Mouse (Mus musculus) v-Abl transformed pro-B cells (cell line): ENCODE data around the gene 1110017D15Rik.

ENCODE experiments used
- in situ Hi-C, 2 experiments: fragments of 400-800 bp; cut with MboI; formaldehyde crosslinking; loops; one replicate each; pipeline ENCODE4 v1.15.1; 2025; ENCODE audit not compliant: unreplicated experiment in 2 of 2

1110017D15Rik gene

GRCm38 (mm10) chr4:41517233-41517632, at the start of gene 1110017D15Rik:
Gene 1110017D15Rik (minus strand): TSS chr4:41517333.
- in situ Hi-C loops = no loop called here

- in situ Hi-C loops = loop anchor here (5.0 to 25.0 kb wide), 4 partner anchors 141 to 1429 kb away; partner anchors contain the start of genes 1700022I11Rik (in 1 of the 2), Aco1 (in 1 of the 2), Aptx (in 1 of the 2) and Dnaja1 (in 1 of the 2)
Measured at GRCm38 (mm10) chr4:41566123-41566522, 49.0 kb upstream of the 1110017D15Rik start.

GRCm38 (mm10) chr4:41563297-41563696, 46.2 kb upstream of the 1110017D15Rik start:
- in situ Hi-C loops = loop anchor here (5.0 to 25.0 kb wide), 4 partner anchors 44 to 1426 kb away; partner anchors contain the start of genes 1700022I11Rik (in 1 of the 2), Aco1 (in 1 of the 2), Aptx (in 1 of the 2) and Dnaja1 (in 1 of the 2)

- in situ Hi-C loops = loop anchor here (5.0 to 25.0 kb wide), 4 partner anchors 55 to 1420 kb away; partner anchors contain the start of genes 1700022I11Rik (in 1 of the 2), Aco1 (in 1 of the 2), Aptx (in 1 of the 2) and Dnaja1 (in 1 of the 2)
Measured at GRCm38 (mm10) chr4:41557092-41557491, 40.0 kb upstream of the 1110017D15Rik start.

- in situ Hi-C loops = loop anchor here (5.0 to 25.0 kb wide), 4 partner anchors 56 to 1419 kb away; partner anchors contain the start of genes 1700022I11Rik (in 1 of the 2), Aco1 (in 1 of the 2), Aptx (in 1 of the 2) and Dnaja1 (in 1 of the 2)
Measured at GRCm38 (mm10) chr4:41556311-41556953, 39.3 kb upstream of the 1110017D15Rik start.

GRCm38 (mm10) chr4:41554994-41555663, 38.0 kb upstream of the 1110017D15Rik start:
- in situ Hi-C loops = loop anchor here (5.0 to 25.0 kb wide), 5 partner anchors 57 to 1418 kb away; partner anchors contain the start of genes 1700022I11Rik (in 1 of the 2), Aco1 (in 1 of the 2), Aptx (in 1 of the 2) and Dnaja1 (in 1 of the 2)

GRCm38 (mm10) chr4:41553116-41553515, 36.0 kb upstream of the 1110017D15Rik start:
- in situ Hi-C loops = loop anchor here (5.0 to 25.0 kb wide), 4 partner anchors 154 to 1416 kb away; partner anchors contain the start of genes 1700022I11Rik (in 1 of the 2), Aco1 (in 1 of the 2), Aptx (in 1 of the 2) and Dnaja1 (in 1 of the 2)

- in situ Hi-C loops = loop anchor here (5.0 to 25.0 kb wide), 4 partner anchors 155 to 1415 kb away; partner anchors contain the start of genes 1700022I11Rik (in 1 of the 2), Aco1 (in 1 of the 2), Aptx (in 1 of the 2) and Dnaja1 (in 1 of the 2)
Measured at GRCm38 (mm10) chr4:41552529-41552928, 35.4 kb upstream of the 1110017D15Rik start.

- in situ Hi-C loops = no loop called here
Measured at GRCm38 (mm10) chr4:41547086-41547485, 30.0 kb upstream of the 1110017D15Rik start.

- in situ Hi-C loops = no loop called here
Measured at GRCm38 (mm10) chr4:41545985-41546384, 28.9 kb upstream of the 1110017D15Rik start.

GRCm38 (mm10) chr4:41542136-41542535, 25.0 kb upstream of the 1110017D15Rik start:
- in situ Hi-C loops = no loop called here

GRCm38 (mm10) chr4:41534866-41535265, 17.7 kb upstream of the 1110017D15Rik start:
- in situ Hi-C loops = no loop called here

GRCm38 (mm10) chr4:41532420-41532819, 15.3 kb upstream of the 1110017D15Rik start:
- in situ Hi-C loops = no loop called here

GRCm38 (mm10) chr4:41527996-41528395, 10.9 kb upstream of the 1110017D15Rik start:
- in situ Hi-C loops = no loop called here

GRCm38 (mm10) chr4:41527076-41527475, 9.9 kb upstream of the 1110017D15Rik start:
- in situ Hi-C loops = no loop called here

- in situ Hi-C loops = no loop called here
Measured at GRCm38 (mm10) chr4:41526553-41526952, 9.4 kb upstream of the 1110017D15Rik start.

GRCm38 (mm10) chr4:41524829-41525228, 7.7 kb upstream of the 1110017D15Rik start:
- in situ Hi-C loops = no loop called here

- in situ Hi-C loops = no loop called here
Measured at GRCm38 (mm10) chr4:41523839-41524238, 6.7 kb upstream of the 1110017D15Rik start.

GRCm38 (mm10) chr4:41522788-41523187, 5.7 kb upstream of the 1110017D15Rik start:
- in situ Hi-C loops = no loop called here

- in situ Hi-C loops = no loop called here
Measured at GRCm38 (mm10) chr4:41522136-41522535, 5.0 kb upstream of the 1110017D15Rik start.

- in situ Hi-C loops = no loop called here
Measured at GRCm38 (mm10) chr4:41520641-41521040, 3.5 kb upstream of the 1110017D15Rik start.
